Mouse (Mus musculus): ENCODE data around the gene Lrrc45. TPM values are rescaled to one million over a fixed set of nuclear protein-coding genes. Genes with fewer than 3 reads are reported as not detected.
"Not testable (repeated sequence)": the region's sequence is repeated elsewhere in the genome, so short reads cannot be mapped to it uniquely, and the experiment has no call there.

Gene Lrrc45
- total and polyA plus RNA-seq, 3 experiments: 31.0 to 45.1 TPM; not detected in 1

DNA sequence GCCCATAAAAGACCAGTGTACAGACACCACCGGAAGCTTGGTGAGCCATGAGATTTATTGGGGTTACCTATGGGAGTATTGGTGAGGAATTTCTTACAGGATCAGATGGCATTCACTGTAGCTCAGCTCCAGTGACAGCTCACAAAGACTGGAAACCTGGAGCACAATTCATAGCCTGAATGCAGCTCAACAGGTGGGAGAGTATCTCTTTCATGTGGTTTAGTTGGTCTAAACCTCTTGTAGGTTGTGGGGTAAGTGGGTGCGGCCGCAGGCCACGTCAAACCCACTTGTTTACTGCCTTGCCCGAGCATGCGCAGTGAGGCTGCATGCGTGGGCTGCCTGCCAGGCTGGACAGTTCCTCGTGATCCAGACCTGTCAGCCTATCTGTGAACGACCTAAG, 46.5 kb downstream of the Lrrc45 start:
- no peaks in the 10 kb centered on the region for H3K9me3 ChIP-seq (replicated peaks; ENCODE audit: insufficient read depth, low read length)

DNA sequence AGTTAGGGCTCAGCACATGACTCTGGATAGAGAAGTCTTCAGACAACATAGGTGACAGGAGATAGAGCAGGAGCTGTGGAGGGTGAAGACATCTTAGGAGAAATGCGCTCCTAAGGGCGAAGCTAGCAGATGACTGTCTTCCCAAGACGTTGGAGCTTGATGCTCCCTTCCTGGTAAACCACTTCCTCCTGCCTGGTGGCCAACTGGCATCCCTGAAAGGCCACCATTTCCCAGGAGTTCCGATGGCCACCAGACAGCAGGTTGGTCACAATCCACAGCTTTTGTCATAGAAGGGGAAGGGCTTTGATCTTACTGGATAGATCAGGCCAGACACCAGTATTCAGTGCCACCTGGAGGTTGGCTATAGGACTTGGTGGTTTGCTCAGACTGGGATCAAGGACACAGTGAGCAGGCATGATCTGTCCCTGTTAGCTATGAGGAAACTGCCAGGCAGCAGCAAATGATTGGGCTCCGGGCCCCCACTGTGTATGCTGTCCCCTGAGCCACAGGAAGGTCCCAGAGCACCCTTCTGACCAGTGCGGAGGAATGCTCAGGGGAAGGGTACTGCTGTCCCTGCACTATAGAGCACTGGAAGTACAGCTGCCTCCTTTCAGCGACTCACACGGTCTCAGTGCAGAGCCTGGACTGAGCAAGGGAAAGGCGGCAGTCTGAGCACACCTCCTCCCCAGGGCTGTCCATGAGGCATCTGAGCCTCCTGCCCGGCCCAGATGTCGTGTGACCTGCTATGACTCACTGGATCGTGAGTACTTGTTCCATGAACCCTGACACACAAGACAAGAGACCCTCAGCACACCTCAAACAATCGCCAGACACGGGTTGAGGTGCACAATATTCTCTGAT, 48.3 kb downstream of the Lrrc45 start:
- no peaks in the 10 kb centered on the region for H3K9me3 ChIP-seq (replicated peaks; ENCODE audit: insufficient read depth, low read length)
- no peak overlapping the region for H3K4me3 ChIP-seq (ENCODE audit: control insufficient read depth in 1 of 2, insufficient read depth in 1 of 2, low read depth in 2 of 2, low read length in 2 of 2)
- no peak overlapping the region for H3K9ac ChIP-seq (ENCODE audit: control insufficient read depth, low read depth, low read length, poor library complexity, severe bottlenecking)
- H3K27ac ChIP-seq (ENCODE audit: control insufficient read depth, low read depth, low read length): no peak overlapping the region
- no peaks in the 10 kb centered on the region for H3K36me3 ChIP-seq (ENCODE audit: control insufficient read depth in 1 of 2, insufficient read depth in 2 of 2, low read length in 2 of 2)
- DNase-seq (ENCODE audit: low read depth, low spot score): no peak
- H3K27me3 ChIP-seq (ENCODE audit: control insufficient read depth in 1 of 2, insufficient read depth in 2 of 2, low read length in 2 of 2): no peaks in the 10 kb centered on the region
- H3K79me2 ChIP-seq (ENCODE audit: control insufficient read depth, insufficient read depth, low read length, poor library complexity): no peaks in the 10 kb centered on the region
- no peak for TF ChIP-seq POLR2AphosphoS5 (IDR thresholded peaks at IDR 0.05; ENCODE audit: borderline replicate concordance, low read depth, low read length)
- TF ChIP-seq MAFK (IDR thresholded peaks at IDR 0.05; ENCODE audit: borderline replicate concordance, low read depth, low read length): no peak
- no peak for TF ChIP-seq MYC (IDR thresholded peaks at IDR 0.05; ENCODE audit: low read depth, low read length)
- TF ChIP-seq ZKSCAN1 (IDR thresholded peaks at IDR 0.05; ENCODE audit: low read depth, low read length): no peak
- no peak for TF ChIP-seq TBP (IDR thresholded peaks at IDR 0.05; ENCODE audit: low read depth, low read length)
- TF ChIP-seq POLR2AphosphoS2 (IDR thresholded peaks at IDR 0.05; ENCODE audit: low read length): no peak
- TF ChIP-seq TAL1 (IDR thresholded peaks at IDR 0.05; ENCODE audit: low read length): no peak
- no peak for TF ChIP-seq MEF2A (IDR thresholded peaks at IDR 0.05; ENCODE audit: extremely low read depth, insufficient replicate concordance, low read depth, low read length, poor library complexity, severe bottlenecking)
- no peaks in the 10 kb centered on the region for H3K4me1 ChIP-seq (ENCODE audit: control insufficient read depth in 1 of 2, insufficient read depth in 2 of 2, low read length in 2 of 2)

More for the DNA sequence above, 46.5 kb downstream of the Lrrc45 start:
- Histone ChIP-seq H3K36me3 (ENCODE audit: control insufficient read depth in 1 of 2, insufficient read depth in 2 of 2, low read length in 2 of 2) (no peaks in the 10 kb centered on the region), H3K79me2 (ENCODE audit: control insufficient read depth, insufficient read depth, low read length, poor library complexity) (no peaks in the 10 kb centered on the region), H3K4me3 (ENCODE audit: control insufficient read depth in 1 of 2, insufficient read depth in 1 of 2, low read depth in 2 of 2, low read length in 2 of 2) (no peak overlapping the region), H3K9ac (ENCODE audit: control insufficient read depth, low read depth, low read length, poor library complexity, severe bottlenecking) (no peak overlapping the region), H3K4me1 (ENCODE audit: control insufficient read depth in 1 of 2, insufficient read depth in 2 of 2, low read length in 2 of 2) (no peaks in the 10 kb centered on the region), H3K27ac (ENCODE audit: control insufficient read depth, low read depth, low read length) (no peak overlapping the region), H3K27me3 (ENCODE audit: control insufficient read depth in 1 of 2, insufficient read depth in 2 of 2, low read length in 2 of 2) (no peaks in the 10 kb centered on the region)
- TF ChIP-seq ZMIZ1 (IDR thresholded peaks at IDR 0.05; ENCODE audit: low read depth, low read length): no peak
- TF ChIP-seq NRF1 (IDR thresholded peaks at IDR 0.05; ENCODE audit: insufficient read depth, low read depth, low read length, poor library complexity, severe bottlenecking): no peak
- TF ChIP-seq GABPA (IDR thresholded peaks at IDR 0.05; ENCODE audit: low read depth, low read length): no peak
- TF ChIP-seq CHD2 (IDR thresholded peaks at IDR 0.05; ENCODE audit: low read length): no peak
- DNase-seq (ENCODE audit: low read depth, low spot score): no peak

DNA sequence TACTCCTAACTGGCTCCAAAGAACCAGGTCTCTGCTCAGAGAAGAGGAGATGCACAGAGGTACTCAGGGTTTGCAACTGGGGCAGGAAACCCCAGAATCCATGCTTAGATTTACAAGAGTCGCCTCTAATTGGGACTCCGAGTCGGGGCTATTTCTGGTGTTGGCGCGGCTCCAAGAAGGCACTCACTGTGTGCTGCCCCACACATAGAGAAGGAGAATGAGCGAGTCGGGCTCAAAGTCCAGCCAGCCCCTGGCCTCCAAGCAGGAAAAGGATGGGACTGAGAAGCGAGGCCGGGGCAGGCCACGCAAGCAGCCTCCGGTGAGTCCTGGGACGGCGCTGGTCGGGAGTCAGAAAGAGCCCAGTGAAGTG, 48.9 kb downstream of the Lrrc45 start, which contains the start of gene Hmga1b:
Gene Hmga1b (plus strand): TSS at position 123 of the 370 bp plus-strand sequence.
- not testable (repeated sequence) for H3K4me3 ChIP-seq (ENCODE audit: control insufficient read depth in 1 of 2, insufficient read depth in 1 of 2, low read depth in 2 of 2, low read length in 2 of 2); H3K79me2 ChIP-seq (ENCODE audit: control insufficient read depth, insufficient read depth, low read length, poor library complexity); H3K27ac ChIP-seq (ENCODE audit: control insufficient read depth, low read depth, low read length); H3K9me3 ChIP-seq (replicated peaks; ENCODE audit: insufficient read depth, low read length); H3K36me3 ChIP-seq (ENCODE audit: control insufficient read depth in 1 of 2, insufficient read depth in 2 of 2, low read length in 2 of 2); DNase-seq (ENCODE audit: low read depth, low spot score); H3K4me1 ChIP-seq (ENCODE audit: control insufficient read depth in 1 of 2, insufficient read depth in 2 of 2, low read length in 2 of 2); H3K9ac ChIP-seq (ENCODE audit: control insufficient read depth, low read depth, low read length, poor library complexity, severe bottlenecking); H3K27me3 ChIP-seq (ENCODE audit: control insufficient read depth in 1 of 2, insufficient read depth in 2 of 2, low read length in 2 of 2)

DNA sequence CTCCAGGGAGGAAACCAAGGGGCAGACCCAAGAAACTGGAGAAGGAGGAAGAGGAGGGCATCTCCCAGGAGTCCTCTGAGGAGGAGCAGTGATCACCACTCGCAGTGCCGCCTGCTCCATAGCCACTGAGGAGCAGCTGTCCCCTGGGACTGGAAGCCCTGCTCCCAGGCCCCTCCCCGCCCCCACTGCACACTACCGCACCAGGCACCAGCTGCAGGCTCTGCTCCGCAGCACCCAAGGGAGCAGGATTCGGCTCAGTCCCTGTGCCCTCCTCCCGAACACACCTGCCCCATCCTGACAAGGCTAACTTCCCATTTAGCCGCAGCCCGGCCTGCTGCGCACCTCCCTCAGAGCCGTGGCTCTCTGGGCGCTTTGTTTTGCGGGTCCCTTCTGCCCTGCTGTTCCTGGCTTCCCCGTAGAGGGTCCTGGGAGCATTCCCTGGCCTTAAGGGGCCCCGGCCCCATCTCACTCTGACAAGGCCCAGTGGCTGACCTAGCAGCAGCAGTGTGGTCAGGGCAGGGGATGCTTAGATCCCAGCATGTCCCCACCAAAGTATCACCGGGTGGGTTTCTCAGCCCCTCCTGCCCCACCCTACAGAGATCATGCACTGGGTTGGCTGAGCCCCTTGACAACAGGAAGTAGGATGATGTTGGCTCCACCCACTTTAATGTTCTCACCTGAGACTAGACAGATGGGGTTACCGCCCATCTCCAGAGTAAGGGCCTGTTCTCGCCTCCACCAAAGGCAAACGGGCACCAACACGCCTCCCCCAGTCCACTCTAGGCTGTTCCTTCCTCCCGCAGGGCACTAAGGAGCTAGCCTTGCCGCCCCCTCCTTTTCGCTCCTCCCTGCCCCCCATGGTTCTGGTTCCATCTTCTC, 49.6 kb downstream of the Lrrc45 start:
- not testable (repeated sequence) for H3K4me1 ChIP-seq (ENCODE audit: control insufficient read depth in 1 of 2, insufficient read depth in 2 of 2, low read length in 2 of 2); H3K9me3 ChIP-seq (replicated peaks; ENCODE audit: insufficient read depth, low read length); H3K27me3 ChIP-seq (ENCODE audit: control insufficient read depth in 1 of 2, insufficient read depth in 2 of 2, low read length in 2 of 2); H3K9ac ChIP-seq (ENCODE audit: control insufficient read depth, low read depth, low read length, poor library complexity, severe bottlenecking); H3K79me2 ChIP-seq (ENCODE audit: control insufficient read depth, insufficient read depth, low read length, poor library complexity); H3K27ac ChIP-seq (ENCODE audit: control insufficient read depth, low read depth, low read length); H3K36me3 ChIP-seq (ENCODE audit: control insufficient read depth in 1 of 2, insufficient read depth in 2 of 2, low read length in 2 of 2); H3K4me3 ChIP-seq (ENCODE audit: control insufficient read depth in 1 of 2, insufficient read depth in 1 of 2, low read depth in 2 of 2, low read length in 2 of 2); DNase-seq (ENCODE audit: low read depth, low spot score)

DNA sequence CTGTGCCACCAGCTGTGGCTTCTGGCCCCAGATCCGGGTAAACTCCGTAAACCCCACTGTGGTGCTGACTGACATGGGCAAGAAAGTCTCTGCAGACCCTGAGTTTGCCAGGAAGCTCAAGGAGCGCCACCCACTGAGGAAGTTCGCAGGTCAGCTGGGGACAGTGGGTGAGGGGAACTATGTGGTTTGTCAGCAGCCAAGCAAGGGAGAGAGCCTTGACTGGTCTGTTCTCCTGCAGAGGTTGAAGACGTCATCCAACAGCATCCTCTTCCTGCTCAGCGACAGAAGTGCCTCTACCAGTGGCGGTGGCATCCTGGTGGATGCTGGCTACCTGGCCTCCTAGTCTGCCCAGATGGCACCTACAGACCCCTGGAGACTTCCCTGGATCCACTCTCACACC, 53.3 kb downstream of the Lrrc45 start:
- H3K9me3 ChIP-seq (replicated peaks; ENCODE audit: insufficient read depth, low read length): not testable (repeated sequence)

More for the DNA sequence above, 53.3 kb downstream of the Lrrc45 start:
- not testable (repeated sequence) for H3K9ac ChIP-seq (ENCODE audit: control insufficient read depth, low read depth, low read length, poor library complexity, severe bottlenecking); H3K4me1 ChIP-seq (ENCODE audit: control insufficient read depth in 1 of 2, insufficient read depth in 2 of 2, low read length in 2 of 2); H3K27me3 ChIP-seq (ENCODE audit: control insufficient read depth in 1 of 2, insufficient read depth in 2 of 2, low read length in 2 of 2); H3K4me3 ChIP-seq (ENCODE audit: control insufficient read depth in 1 of 2, insufficient read depth in 1 of 2, low read depth in 2 of 2, low read length in 2 of 2); H3K27ac ChIP-seq (ENCODE audit: control insufficient read depth, low read depth, low read length); H3K36me3 ChIP-seq (ENCODE audit: control insufficient read depth in 1 of 2, insufficient read depth in 2 of 2, low read length in 2 of 2); H3K79me2 ChIP-seq (ENCODE audit: control insufficient read depth, insufficient read depth, low read length, poor library complexity); DNase-seq (ENCODE audit: low read depth, low spot score)

Data from MEL (cell line).